Mouse (Mus musculus): ENCODE results near the gene Ptp4a2. TPM values are rescaled to one million over a fixed set of nuclear protein-coding genes. Genes with fewer than 3 reads are reported as not detected.

Ptp4a2 gene
- total RNA-seq (2012; rRNA removed), result 119 and 124 TPM in 2 replicates
- 100 to 1,000 TPM; 118 to 619 TPM for polyA plus RNA-seq (2012; ENCODE audit: insufficient read depth in 1 of 2, insufficient read length in 2 of 2, low read depth in 1 of 2, low replicate concordance in 2 of 2, missing spikeins in 1 of 2)

DNA sequence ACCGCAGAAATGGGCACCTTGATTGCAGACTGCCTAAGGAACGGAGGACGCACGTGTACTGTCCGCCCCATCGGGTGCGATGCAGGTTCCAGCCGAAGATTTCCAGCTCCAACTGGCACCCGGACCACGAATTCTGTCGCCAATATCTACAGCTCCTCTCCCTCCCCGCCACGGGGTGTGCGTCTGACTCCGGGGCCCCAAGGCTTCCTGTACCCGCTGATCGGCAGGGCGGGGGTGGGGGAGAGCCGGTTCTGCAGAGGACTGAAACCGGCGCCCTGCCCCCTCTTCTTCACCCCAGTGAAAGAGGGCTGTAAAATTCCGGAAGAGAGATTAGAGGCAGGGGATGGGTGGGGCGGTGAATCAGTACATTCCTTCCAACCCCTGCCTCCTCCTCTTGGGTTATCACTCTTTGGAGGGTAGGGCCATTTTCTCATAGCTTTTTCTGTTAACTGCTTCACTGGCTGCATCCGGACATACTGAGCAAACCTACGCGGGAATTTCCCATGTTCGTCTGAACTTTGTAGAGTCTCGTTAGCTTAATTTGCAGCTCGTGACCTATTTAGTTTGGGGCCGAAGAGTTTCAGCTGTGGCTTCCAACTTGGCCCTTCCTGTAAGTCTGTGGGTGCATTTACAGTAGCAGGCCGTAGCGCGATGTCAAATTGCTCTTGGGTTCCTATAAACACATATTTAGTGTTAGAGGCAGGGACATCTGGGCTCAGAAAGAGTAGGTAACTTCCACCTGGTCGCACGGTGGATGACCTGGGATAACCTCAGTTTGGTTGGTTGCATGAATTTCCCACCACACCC is at the start of gene Ptp4a2:
Gene Ptp4a2 (plus strand): TSS at position 422 of the 807 bp plus-strand sequence.
- Histone ChIP-seq H3K4me3 (ENCODE audit: control insufficient read depth in 1 of 2, insufficient read depth in 1 of 2, low read depth in 2 of 2, low read length in 2 of 2) (peak within 1 kb of the TSS; percentile 72 to 92), H3K27me3 (ENCODE audit: control insufficient read depth in 1 of 2, insufficient read depth in 2 of 2, low read length in 2 of 2) (no peaks in the 10 kb centered on the region), H3K9ac (ENCODE audit: control insufficient read depth, low read depth, low read length, poor library complexity, severe bottlenecking) (peak within 1 kb of the TSS; percentile 97), H3K9me3 (replicated peaks; ENCODE audit: insufficient read depth, low read length) (no peaks in the 10 kb centered on the region), H3K36me3 (ENCODE audit: control insufficient read depth in 1 of 2, insufficient read depth in 2 of 2, low read length in 2 of 2) (peaks cover 0 to 9% of the 10 kb centered on the region in 2 experiments; a peak in 2 of 4 replicates), H3K4me1 (ENCODE audit: control insufficient read depth in 1 of 2, insufficient read depth in 2 of 2, low read length in 2 of 2) (peaks cover 0 to 13% of the 10 kb centered on the region in 2 experiments; a peak in 1 of 4 replicates), H3K79me2 (ENCODE audit: control insufficient read depth, insufficient read depth, low read length, poor library complexity) (peaks cover 6% of the 10 kb centered on the region; the same call in 1 of the 2 replicates), H3K27ac (ENCODE audit: control insufficient read depth, low read depth, low read length) (peak within 1 kb of the TSS; percentile 98)
- peak; percentile 96 for DNase-seq (ENCODE audit: low read depth, low spot score)
- TF ChIP-seq MAFK (IDR thresholded peaks at IDR 0.05; ENCODE audit: borderline replicate concordance, low read depth, low read length), result peak; percentile 50; the same call in 1 of the 2 replicates
- peak; percentile 38; the same call in 1 of the 2 replicates for TF ChIP-seq ZMIZ1 (IDR thresholded peaks at IDR 0.05; ENCODE audit: low read depth, low read length)
- no peak; the same call in 1 of the 2 replicates for TF ChIP-seq TAL1 (IDR thresholded peaks at IDR 0.05; ENCODE audit: low read length)
- TF ChIP-seq USF1 (IDR thresholded peaks at IDR 0.05; ENCODE audit: low read depth, low read length), result no peak
- TF ChIP-seq NRF1 (IDR thresholded peaks at IDR 0.05; ENCODE audit: insufficient read depth, low read depth, low read length, poor library complexity, severe bottlenecking), result no peak
- peak; percentile 77 for TF ChIP-seq MAX (IDR thresholded peaks at IDR 0.05; ENCODE audit: low read length)
- TF ChIP-seq HCFC1 (IDR thresholded peaks at IDR 0.05; ENCODE audit: low read depth, low read length), result peak; percentile 61; the same call in 1 of the 2 replicates
- TF ChIP-seq ZKSCAN1 (IDR thresholded peaks at IDR 0.05; ENCODE audit: low read depth, low read length), result no peak
- peak; percentile 73 for TF ChIP-seq TCF12 (IDR thresholded peaks at IDR 0.05; ENCODE audit: low read depth, low read length)
- peak; percentile 74 for TF ChIP-seq CHD2 (IDR thresholded peaks at IDR 0.05; ENCODE audit: low read length)
- no peak for TF ChIP-seq RAD21 (IDR thresholded peaks at IDR 0.05; ENCODE audit: low read depth, low read length)
- no peak; the same call in 1 of the 2 replicates for TF ChIP-seq ZNF384 (IDR thresholded peaks at IDR 0.05; ENCODE audit: low read depth, low read length)
- TF ChIP-seq SIN3A (IDR thresholded peaks at IDR 0.05; ENCODE audit: low read length), result peak; percentile 83
- no peak for TF ChIP-seq USF2 (IDR thresholded peaks at IDR 0.05; ENCODE audit: borderline replicate concordance in 1 of 2, insufficient read depth in 1 of 2, low read depth in 1 of 2, low read length in 2 of 2)
- no peak for TF ChIP-seq UBTF (IDR thresholded peaks at IDR 0.05; ENCODE audit: borderline replicate concordance, insufficient read depth, low read depth, low read length)
- peak; percentile 76 for TF ChIP-seq ELF1 (IDR thresholded peaks at IDR 0.05; ENCODE audit: low read depth, low read length)
- peak; percentile 42 for TF ChIP-seq BHLHE40 (IDR thresholded peaks at IDR 0.05; ENCODE audit: borderline replicate concordance, low read depth, low read length)
- TF ChIP-seq CHD1 (IDR thresholded peaks at IDR 0.05; ENCODE audit: low read depth, low read length), result no peak
- TF ChIP-seq EP300 (IDR thresholded peaks at IDR 0.05; ENCODE audit: low read depth in 1 of 2, low read length in 2 of 2), result peak; percentile 83 to 94
- TF ChIP-seq GABPA (IDR thresholded peaks at IDR 0.05; ENCODE audit: low read depth, low read length), result no peak
- TF ChIP-seq MYC (IDR thresholded peaks at IDR 0.05; ENCODE audit: low read depth, low read length), result peak; percentile 57; the same call in 1 of the 2 replicates
- TF ChIP-seq MYB (IDR thresholded peaks at IDR 0.05; ENCODE audit: low read depth, low read length), result peak; percentile 90
- TF ChIP-seq E2F4 (IDR thresholded peaks at IDR 0.05; ENCODE audit: borderline replicate concordance, low read depth, low read length), result no peak
- TF ChIP-seq SMC3 (IDR thresholded peaks at IDR 0.05; ENCODE audit: low read depth, low read length), result no peak
- no peak for TF ChIP-seq POLR2AphosphoS5 (IDR thresholded peaks at IDR 0.05; ENCODE audit: borderline replicate concordance, low read depth, low read length)
- no peak for TF ChIP-seq MEF2A (IDR thresholded peaks at IDR 0.05; ENCODE audit: extremely low read depth, insufficient replicate concordance, low read depth, low read length, poor library complexity, severe bottlenecking)
- TF ChIP-seq KAT2A (conservative IDR thresholded peaks at IDR 0.05; ENCODE audit: low read depth, low read length), result no peak; the same call in 1 of the 2 replicates
- peak; percentile 73 for TF ChIP-seq GATA1 (IDR thresholded peaks at IDR 0.05; ENCODE audit: low read depth, low read length)
- peak; percentile 99 for TF ChIP-seq RCOR1 (IDR thresholded peaks at IDR 0.05; ENCODE audit: low read depth, low read length)
- TF ChIP-seq NELFE (IDR thresholded peaks at IDR 0.05; ENCODE audit: low read depth, low read length), result peak; percentile 66
- TF ChIP-seq POLR2AphosphoS2 (IDR thresholded peaks at IDR 0.05; ENCODE audit: low read length), result peak; percentile 39; the same call in 1 of the 2 replicates
- TF ChIP-seq ETS1 (IDR thresholded peaks at IDR 0.05; ENCODE audit: low read depth, low read length), result peak; percentile 91
- no peak; the same call in 1 of the 2 replicates for TF ChIP-seq JUND (IDR thresholded peaks at IDR 0.05; ENCODE audit: low read depth, low read length)
- peak; percentile 57 to 77 for TF ChIP-seq POLR2A (IDR thresholded peaks at IDR 0.05; ENCODE audit: control insufficient read depth in 1 of 2, insufficient read depth in 1 of 2, low read depth in 1 of 2, low read length in 2 of 2, poor library complexity in 1 of 2)
